Mouse (Mus musculus) lung, embryonic 16.5 days (tissue): ENCODE measurements around the gene Foxred1. TPM values are rescaled to one million over a fixed set of nuclear protein-coding genes. Genes with fewer than 3 reads are reported as not detected.
A peak's percentile ranks its signal among the peaks of the same experiment; 100 is the strongest.

ENCODE experiments used
- ATAC-seq: fragments of 200-750 bp; cut with Nextera tagmentation; 2 replicates; pipeline ENCODE4 v1.8.0; 2017; ENCODE audit warnings: low read depth, mild to moderate bottlenecking, moderate library complexity
- H3K27ac ChIP-seq: fragments of 300-500 bp; sonication (generic); 2 replicates; pipeline ENCODE4 v1.5.1; 2014; ENCODE audit warnings: mild to moderate bottlenecking, control low read depth, low read length
- H3K27me3 ChIP-seq: fragments of 300-500 bp; sonication (generic); 2 replicates; pipeline ENCODE4 v1.6.1; 2014; ENCODE audit warnings: low read depth, low read length, mixed read lengths; ENCODE audit not compliant: control insufficient read depth, insufficient read depth
- H3K36me3 ChIP-seq: fragments of 300-500 bp; sonication (generic); 2 replicates; pipeline ENCODE4 v1.6.1; 2014; ENCODE audit warnings: low read length; ENCODE audit not compliant: control insufficient read depth, insufficient read depth
- H3K4me1 ChIP-seq: fragments of 300-500 bp; sonication (generic); replicated peaks from 2 replicates; pipeline ENCODE4 v1.6.1; 2014; ENCODE audit warnings: low read length, mixed read lengths; ENCODE audit not compliant: control insufficient read depth, insufficient read depth
- H3K4me2 ChIP-seq: fragments of 300-500 bp; sonication (generic); 2 replicates; pipeline ENCODE4 v1.6.1; 2014; ENCODE audit warnings: low read depth, low read length, control low read depth
- H3K4me3 ChIP-seq: fragments of 300-500 bp; sonication (generic); 2 replicates; pipeline ENCODE4 v1.5.1; 2014; ENCODE audit warnings: mild to moderate bottlenecking, low read length, control low read depth
- H3K9ac ChIP-seq: fragments of 300-500 bp; sonication (generic); 2 replicates; pipeline ENCODE4 v1.6.1; 2014; ENCODE audit warnings: low read length, control low read depth
- H3K9me3 ChIP-seq: fragments of 300-500 bp; sonication (generic); 2 replicates; pipeline ENCODE4 v1.6.1; 2016; ENCODE audit warnings: low read length; ENCODE audit not compliant: control insufficient read depth
- WGBS: fragments of 180-500 bp; shearing (Covaris S2); extraction: QIAGEN DNeasy Blood & Tissue Kit; methylation state at CpG from one replicate; pipeline ENCODE4 v1.1.7; 2014; 5-methylcytosine and 5-hydroxymethylcytosine counted together
- polyA plus RNA-seq: library from polyadenylated mRNA; unstranded; fragments of >200 nt; fragmentation: Nextera tagmentation; extraction: Ambion mirVana; gene quantifications from 2 replicates; pipeline ENCODE4 v1.2.1, GENCODE M21; 2015

The Foxred1 gene
- polyA plus RNA-seq, 1 experiment from 2014 or later, result 36.8 TPM

DNA sequence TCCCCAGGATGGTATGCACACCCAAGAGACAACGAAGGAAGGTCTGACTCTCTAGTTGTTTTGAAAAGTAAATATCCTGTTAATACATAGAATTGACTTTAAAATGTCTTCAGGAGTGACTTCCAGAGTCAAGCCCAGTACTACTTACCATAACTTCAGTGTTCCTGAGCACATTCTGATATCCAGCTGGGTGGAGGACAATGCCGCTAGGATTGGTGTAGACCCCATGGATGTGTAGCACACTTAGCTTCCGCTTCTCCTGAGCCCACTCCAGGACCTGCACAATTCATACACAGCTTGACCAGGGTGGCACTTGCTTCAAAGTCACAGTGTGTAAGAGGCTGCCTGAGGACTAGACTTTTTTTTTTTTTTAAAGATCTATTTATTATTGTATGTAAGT is 12.6 kb upstream of the Foxred1 start:
- H3K36me3 ChIP-seq, result peaks cover 8% of the 10 kb centered on the region

DNA sequence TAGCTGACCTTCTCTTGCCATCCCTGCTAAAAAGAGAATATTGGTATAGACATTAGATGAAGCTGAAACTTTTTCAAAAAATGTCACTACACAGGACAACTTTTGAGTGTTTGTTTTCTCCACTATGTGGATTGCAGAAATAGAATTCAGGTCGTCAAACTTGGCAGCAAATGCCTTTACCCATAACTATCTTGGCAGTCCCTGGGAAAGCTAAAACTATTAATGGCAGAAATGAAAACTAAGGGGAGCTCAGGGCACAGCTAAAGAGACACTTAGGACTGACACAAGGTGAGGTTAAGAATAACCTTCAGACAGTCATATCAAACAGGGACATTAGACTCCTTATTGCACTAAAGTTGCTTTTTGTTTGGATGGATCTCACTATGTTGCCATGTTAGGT is 7.1 kb upstream of the Foxred1 start:
- H3K4me3 ChIP-seq, result no peak overlapping the region
- no peak for ATAC-seq
- peaks cover 45% of the 10 kb centered on the region for H3K36me3 ChIP-seq
- H3K4me1 ChIP-seq, result no peaks in the 10 kb centered on the region
- 62% methylated on average over 1 of the region's 1 CpGs for WGBS
- H3K27ac ChIP-seq, result no peak overlapping the region
- H3K9ac ChIP-seq, result no peak overlapping the region
- no peaks in the 10 kb centered on the region for H3K27me3 ChIP-seq
- H3K9me3 ChIP-seq, result no peaks in the 10 kb centered on the region
- no peak overlapping the region for H3K4me2 ChIP-seq

More for the DNA sequence above, 12.6 kb upstream of the Foxred1 start:
- H3K4me2 ChIP-seq, result no peak overlapping the region
- no peaks in the 10 kb centered on the region for H3K4me1 ChIP-seq
- ATAC-seq, result no peak
- H3K27me3 ChIP-seq, result no peaks in the 10 kb centered on the region
- no peak overlapping the region for H3K27ac ChIP-seq
- H3K9ac ChIP-seq, result no peak overlapping the region
- H3K9me3 ChIP-seq, result no peaks in the 10 kb centered on the region
- H3K4me3 ChIP-seq, result no peak overlapping the region
- WGBS, result 93% methylated on average over 3 of the region's 3 CpGs

DNA sequence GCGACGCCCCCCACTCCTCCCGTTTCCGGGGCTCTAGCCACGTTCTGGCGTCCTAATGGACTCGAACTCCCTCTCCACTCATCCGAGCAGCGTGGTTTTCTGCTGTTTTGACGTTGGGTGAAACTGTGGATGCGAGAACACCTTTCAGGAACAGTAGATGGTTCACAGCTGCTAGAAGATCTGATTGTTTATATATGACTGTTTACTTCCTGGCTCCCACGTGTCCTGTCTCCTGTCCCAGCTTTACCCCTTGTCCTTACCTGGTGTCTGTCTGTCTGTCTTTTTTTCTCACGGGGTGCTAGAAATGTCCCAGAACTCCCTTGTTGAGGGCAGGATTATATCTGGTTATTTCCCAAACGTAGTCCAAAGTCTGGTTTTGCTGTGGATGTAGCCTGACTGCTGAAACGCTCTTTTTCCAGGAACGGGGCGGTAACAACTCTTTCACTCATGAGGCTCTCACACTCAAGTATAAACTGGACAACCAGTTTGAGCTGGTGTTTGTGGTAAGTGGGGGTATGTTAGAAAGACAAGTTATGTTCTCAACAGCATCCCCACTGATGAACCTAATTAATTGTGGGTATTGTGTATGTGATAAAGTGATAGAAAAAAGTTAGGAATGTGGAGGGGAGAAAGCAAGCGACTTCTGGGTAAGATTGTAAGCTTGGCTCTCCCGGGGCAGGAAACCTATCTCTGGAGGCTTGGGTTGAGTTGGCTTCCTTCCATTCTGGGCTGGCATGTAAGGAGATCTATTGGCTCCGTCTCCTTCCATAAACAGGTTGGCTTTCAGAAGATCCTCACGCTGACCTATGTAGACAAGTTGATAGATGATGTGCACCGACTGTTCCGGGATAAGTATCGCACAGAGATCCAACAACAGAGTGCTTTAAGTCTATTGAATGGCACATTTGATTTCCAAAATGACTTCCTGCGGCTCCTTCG is 987 bp upstream of the Foxred1 start:
- WGBS, result 23% methylated on average over 26 of the region's 26 CpGs

DNA sequence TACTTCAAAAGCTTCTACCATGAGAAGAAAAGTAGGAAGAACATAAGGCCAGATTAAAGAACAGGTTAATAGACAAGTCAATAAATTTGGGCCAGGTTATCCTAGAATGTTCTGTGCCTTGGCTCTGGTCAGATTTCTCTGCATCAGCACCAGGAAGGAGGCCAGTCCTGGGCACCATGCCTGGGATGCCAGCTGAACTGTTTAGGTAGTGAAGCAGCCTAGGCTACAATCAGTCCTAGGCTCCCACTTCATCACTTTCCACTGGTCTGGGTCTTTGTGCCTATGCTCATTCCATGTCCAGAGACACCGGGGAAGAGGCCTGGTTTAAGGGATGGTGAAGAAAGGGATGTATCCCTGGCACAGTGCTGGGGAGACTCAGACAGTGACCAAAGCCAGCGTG is 6.4 kb downstream of the Foxred1 start:
- H3K36me3 ChIP-seq, result peaks cover 10% of the 10 kb centered on the region
- peaks cover 7% of the 10 kb centered on the region for H3K4me1 ChIP-seq
- H3K27me3 ChIP-seq, result no peaks in the 10 kb centered on the region
- no peak overlapping the region for H3K4me2 ChIP-seq
- H3K9ac ChIP-seq, result no peak overlapping the region
- H3K9me3 ChIP-seq, result no peaks in the 10 kb centered on the region
- no peak overlapping the region for H3K27ac ChIP-seq
- no peak for ATAC-seq
- no peak overlapping the region for H3K4me3 ChIP-seq
- 98% methylated on average over 2 of the region's 2 CpGs for WGBS

More for the DNA sequence above, 987 bp upstream of the Foxred1 start:
- H3K4me1 ChIP-seq, result peaks cover 13% of the 10 kb centered on the region
- peak overlapping the region; percentile 96 for H3K4me3 ChIP-seq
- H3K4me2 ChIP-seq, result peak overlapping the region; percentile 73
- H3K36me3 ChIP-seq, result peaks cover 35% of the 10 kb centered on the region
- H3K27ac ChIP-seq, result peak overlapping the region; percentile 56
- peak overlapping the region; percentile 95 for H3K9ac ChIP-seq
- no peaks in the 10 kb centered on the region for H3K27me3 ChIP-seq
- no peak for ATAC-seq
- no peaks in the 10 kb centered on the region for H3K9me3 ChIP-seq

DNA sequence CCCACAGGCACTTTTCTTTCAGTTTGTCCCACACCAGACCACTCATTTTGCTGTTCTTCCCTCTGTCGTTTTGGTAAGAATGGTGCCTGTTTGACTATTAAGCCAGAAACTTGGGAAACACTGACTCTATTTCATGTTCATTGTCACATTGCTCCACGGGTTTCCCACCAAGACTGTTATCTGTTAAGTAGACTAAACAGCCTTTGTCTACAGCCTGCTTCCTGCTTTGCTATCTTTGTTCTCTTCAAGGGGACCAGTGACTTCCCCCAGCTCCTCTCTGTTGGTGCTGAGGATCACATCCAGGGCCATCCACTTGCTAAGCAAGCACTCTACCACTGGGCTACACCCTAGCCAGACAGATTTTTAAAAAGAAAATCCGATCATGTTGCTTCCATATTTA is 7.3 kb downstream of the Foxred1 start:
- no peaks in the 10 kb centered on the region for H3K27me3 ChIP-seq
- H3K4me1 ChIP-seq, result peaks cover 7% of the 10 kb centered on the region
- H3K36me3 ChIP-seq, result peaks cover 10% of the 10 kb centered on the region
- H3K4me3 ChIP-seq, result no peak overlapping the region
- no peak overlapping the region for H3K4me2 ChIP-seq
- no peak overlapping the region for H3K9ac ChIP-seq
- H3K27ac ChIP-seq, result no peak overlapping the region
- WGBS, result 35% methylated on average over 3 of the region's 3 CpGs
- no peaks in the 10 kb centered on the region for H3K9me3 ChIP-seq
- ATAC-seq, result no peak

DNA sequence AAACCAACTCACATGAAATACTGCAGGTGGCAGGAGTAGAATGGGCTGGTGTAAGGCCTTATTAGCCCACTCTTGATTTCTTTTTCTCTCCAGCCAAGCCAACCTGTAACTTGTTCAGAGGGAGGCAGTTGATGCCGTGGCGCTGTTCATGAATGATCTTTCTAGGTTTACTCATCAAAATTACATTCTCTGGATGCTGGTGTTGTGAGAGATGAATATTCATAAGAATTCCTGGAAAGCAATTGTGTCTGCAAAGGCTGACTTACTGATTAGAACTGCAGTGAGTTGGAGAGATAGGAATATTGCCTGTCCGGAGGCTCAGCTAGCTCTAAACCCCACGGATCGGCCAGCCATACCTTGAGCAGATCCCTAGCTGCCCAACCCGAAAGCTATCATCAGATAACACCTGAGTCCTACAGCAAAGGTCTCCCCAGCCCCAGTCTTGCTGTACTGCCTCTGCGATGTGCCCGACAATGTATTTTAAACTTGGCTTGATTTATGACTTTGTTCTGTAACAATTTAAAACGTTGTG is 10.3 kb downstream of the Foxred1 start:
- WGBS, result 51% methylated on average over 9 of the region's 9 CpGs
- peak overlapping the region; percentile 65 for H3K4me2 ChIP-seq
- peak overlapping the region; percentile 86 for H3K9ac ChIP-seq
- no peaks in the 10 kb centered on the region for H3K9me3 ChIP-seq
- H3K4me3 ChIP-seq, result peak overlapping the region; percentile 68
- H3K4me1 ChIP-seq, result peaks cover 7% of the 10 kb centered on the region
- no peak overlapping the region for H3K27ac ChIP-seq
- H3K27me3 ChIP-seq, result no peaks in the 10 kb centered on the region
- no peak for ATAC-seq
- peaks cover 3% of the 10 kb centered on the region; the same call in 1 of the 2 replicates for H3K36me3 ChIP-seq

DNA sequence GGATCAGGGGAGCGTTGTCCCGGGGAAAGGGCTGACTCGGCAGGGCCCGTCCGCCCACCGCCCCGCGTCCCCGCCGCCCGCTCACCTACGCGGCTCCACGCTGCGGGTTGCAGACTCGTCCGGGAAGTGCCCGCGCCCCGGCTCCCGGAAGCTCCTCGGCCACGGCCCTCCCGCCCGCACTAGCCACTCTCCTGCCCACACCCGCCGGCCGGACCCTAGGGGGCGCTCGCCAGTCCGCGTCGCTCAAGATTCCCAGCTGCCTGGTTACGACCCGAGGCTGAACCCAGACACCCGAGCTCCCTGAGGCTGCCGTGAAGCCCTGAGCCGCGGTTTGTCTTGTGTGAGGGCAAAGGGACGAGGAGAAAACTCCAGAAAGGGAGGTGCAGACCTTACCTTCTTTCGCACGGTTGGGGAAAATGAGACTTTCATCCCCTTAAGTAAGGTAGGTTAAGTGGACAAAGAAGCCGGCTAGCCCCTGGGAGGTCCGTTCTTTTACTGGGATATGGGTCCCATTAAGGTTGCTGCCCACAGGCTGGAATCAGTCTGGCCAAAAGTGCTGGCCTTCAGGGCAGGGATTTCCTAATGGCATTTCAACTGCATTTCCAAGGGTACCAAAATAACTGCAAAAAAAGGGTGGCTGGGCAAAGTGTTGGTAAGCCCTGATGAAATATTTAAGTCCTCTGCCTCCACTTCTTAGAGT is 10.9 kb downstream of the Foxred1 start, which contains the start of the genes Srpr and Tirap:
Gene Srpr, plus strand, starts transcription at position 404 of the 700 bp plus-strand sequence.
Gene Tirap, minus strand, starts transcription at position 520 of the 700 bp plus-strand sequence.
- H3K9me3 ChIP-seq, result no peaks in the 10 kb centered on the region
- under 1% methylated on average over 39 of the region's 44 CpGs for WGBS
- H3K27ac ChIP-seq, result peak within 1 kb of the TSS; percentile 30
- peaks cover under 1% of the 10 kb centered on the region; the same call in 1 of the 2 replicates for H3K36me3 ChIP-seq
- peak; percentile 97 for ATAC-seq
- H3K27me3 ChIP-seq, result no peaks in the 10 kb centered on the region
- H3K4me2 ChIP-seq, result peak within 1 kb of the TSS; percentile 65
- H3K4me1 ChIP-seq, result peaks cover 7% of the 10 kb centered on the region
- peak within 1 kb of the TSS; percentile 86 for H3K9ac ChIP-seq
- peak within 1 kb of the TSS; percentile 68 for H3K4me3 ChIP-seq

DNA sequence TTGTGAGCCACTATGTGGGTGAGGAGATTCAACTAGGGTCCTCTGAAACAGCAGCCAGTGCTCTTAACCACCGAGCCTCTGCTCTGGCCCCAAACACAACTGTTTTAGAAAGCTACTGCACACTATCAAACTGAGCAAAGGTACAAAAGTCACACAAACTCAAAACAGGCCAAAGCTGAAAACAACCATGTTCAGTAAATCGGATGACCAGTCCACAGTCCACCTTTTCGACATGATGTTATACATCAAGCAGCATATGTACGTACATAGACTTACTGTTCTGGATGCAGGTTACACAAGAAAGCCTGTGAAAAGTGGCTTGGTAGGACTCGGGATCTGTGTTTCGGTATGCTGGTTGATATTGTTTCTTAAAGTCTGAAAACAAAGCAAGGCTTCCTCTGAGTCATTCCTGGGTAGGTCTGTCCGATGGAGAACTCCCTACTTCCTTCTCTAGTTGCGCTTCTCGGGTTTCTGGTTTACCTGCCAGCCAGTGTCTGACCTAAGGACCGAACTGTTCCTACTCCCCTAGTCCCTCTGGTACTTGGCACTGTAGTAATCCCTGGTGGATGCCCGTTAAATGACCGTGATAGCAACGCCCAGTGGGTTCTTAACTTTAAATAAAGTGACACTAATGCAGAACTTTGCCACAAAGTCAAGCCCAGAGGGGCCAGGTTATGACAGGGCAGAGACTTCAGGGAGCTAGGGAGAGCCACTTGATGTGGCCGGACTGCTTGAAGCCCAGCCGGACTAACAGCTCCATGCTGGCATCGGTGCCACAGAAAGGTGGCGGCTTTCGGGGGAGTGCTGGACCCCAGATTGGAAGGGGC is 11.7 kb downstream of the Foxred1 start:
- WGBS, result 22% methylated on average over 18 of the region's 18 CpGs
- Histone ChIP-seq H3K36me3 (no peaks in the 10 kb centered on the region), H3K27ac (peak overlapping the region; percentile 30), H3K9me3 (no peaks in the 10 kb centered on the region), H3K4me3 (peak overlapping the region; percentile 68), H3K4me2 (peak overlapping the region; percentile 65), H3K4me1 (peaks cover 7% of the 10 kb centered on the region), H3K27me3 (no peaks in the 10 kb centered on the region), H3K9ac (peak overlapping the region; percentile 86)
- ATAC-seq, result peak; percentile 40
